Mouse (Mus musculus) hindbrain, embryonic 13.5 days (tissue): ENCODE results near the gene Gins1. TPM values are rescaled to one million over a fixed set of nuclear protein-coding genes. Genes with fewer than 3 reads are reported as not detected.

Source experiments
- ATAC-seq: fragments of 200-750 bp; cut with Nextera tagmentation; 2 replicates; pipeline ENCODE4 v1.8.0; 2017; ENCODE audit warnings: moderate TSS enrichment; ENCODE audit not compliant: low FRiP score
- H3K27ac ChIP-seq: fragments of 300-500 bp; sonication (generic); 2 replicates; pipeline ENCODE4 v1.5.1; 2015; ENCODE audit warnings: inconsistent platforms, mild to moderate bottlenecking, moderate library complexity
- H3K27me3 ChIP-seq: fragments of 300-500 bp; sonication (generic); 2 replicates; pipeline ENCODE4 v1.6.1; 2015; ENCODE audit warnings: mild to moderate bottlenecking, inconsistent platforms
- H3K36me3 ChIP-seq: fragments of 300-500 bp; sonication (generic); 2 replicates; pipeline ENCODE4 v1.6.1; 2015; ENCODE audit warnings: mild to moderate bottlenecking, inconsistent platforms
- H3K4me1 ChIP-seq: fragments of 300-500 bp; sonication (generic); replicated peaks from 2 replicates; pipeline ENCODE4 v1.6.1; 2015; ENCODE audit warnings: inconsistent platforms
- H3K4me2 ChIP-seq: fragments of 300-500 bp; sonication (generic); 2 replicates; pipeline ENCODE4 v1.6.1; 2015; ENCODE audit warnings: inconsistent platforms, mild to moderate bottlenecking, moderate library complexity
- H3K4me3 ChIP-seq: fragments of 300-500 bp; sonication (generic); 2 replicates; pipeline ENCODE4 v1.5.1; 2015; ENCODE audit warnings: mild to moderate bottlenecking, inconsistent platforms
- H3K9ac ChIP-seq: fragments of 300-500 bp; sonication (generic); 2 replicates; pipeline ENCODE4 v1.6.1; 2015; ENCODE audit warnings: mild to moderate bottlenecking, inconsistent platforms
- H3K9me3 ChIP-seq: fragments of 300-500 bp; sonication (generic); 2 replicates; pipeline ENCODE4 v1.6.1; 2016; ENCODE audit warnings: inconsistent platforms
- WGBS: fragments of 180-500 bp; shearing (Covaris S2); methylation state at CpG from one replicate; pipeline ENCODE4 v1.1.7; 2015; 5-methylcytosine and 5-hydroxymethylcytosine counted together
- polyA plus RNA-seq: library from polyadenylated mRNA; unstranded; fragments of >200 nt; fragmentation: Nextera tagmentation; extraction: Ambion mirVana; gene quantifications from 2 replicates; pipeline ENCODE4 v1.2.1, GENCODE M21; 2015

The Gins1 gene
- 20.9 and 22.4 TPM in 2 replicates for polyA plus RNA-seq

GRCm38 (mm10) chr2:150904936-150905450, at the start of gene Gins1:
Gins1 (plus strand) TSS chr2:150905400.
- H3K4me3 ChIP-seq = peak within 1 kb of the TSS; percentile 96
- no peaks in the 10 kb centered on the region for H3K9me3 ChIP-seq
- H3K27ac ChIP-seq = peak within 1 kb of the TSS; percentile 93
- H3K9ac ChIP-seq = peak within 1 kb of the TSS; percentile 96
- no peak; the same call in 1 of the 2 replicates for ATAC-seq
- 0 out of 2 replicates have a peak, but pooled peaks cover 4% of the 10 kb centered on the region for H3K27me3 ChIP-seq
- peaks cover 5% of the 10 kb centered on the region; the same call in 1 of the 2 replicates for H3K36me3 ChIP-seq
- peak within 1 kb of the TSS; percentile 87 for H3K4me2 ChIP-seq
- WGBS = 39% methylated on average over 9 of the region's 9 CpGs
- peaks cover 22% of the 10 kb centered on the region for H3K4me1 ChIP-seq

GRCm38 (mm10) chr2:150858724-150859487, 46.3 kb upstream of the Gins1 start:
- Histone ChIP-seq H3K27me3 (no peaks in the 10 kb centered on the region), H3K9me3 (no peaks in the 10 kb centered on the region), H3K9ac (no peak overlapping the region), H3K36me3 (no peaks in the 10 kb centered on the region), H3K27ac (no peak overlapping the region), H3K4me1 (peaks cover 4% of the 10 kb centered on the region), H3K4me2 (no peak overlapping the region), H3K4me3 (no peak overlapping the region)
- ATAC-seq = no peak
- WGBS = 92% methylated on average over 9 of the region's 9 CpGs

- Histone ChIP-seq H3K4me3 (no peak overlapping the region), H3K27me3 (no peaks in the 10 kb centered on the region), H3K27ac (no peak overlapping the region), H3K9ac (no peak overlapping the region), H3K4me2 (no peak overlapping the region), H3K9me3 (no peaks in the 10 kb centered on the region), H3K4me1 (peaks cover 4% of the 10 kb centered on the region), H3K36me3 (no peaks in the 10 kb centered on the region)
- 80% methylated on average over 11 of the region's 11 CpGs for WGBS
- no peak for ATAC-seq
These were observed 45.3 kb upstream of the Gins1 start for GRCm38 (mm10) chr2:150859709-150860470.

GRCm38 (mm10) chr2:150861128-150861527, 44.1 kb upstream of the Gins1 start:
- WGBS = 92% methylated on average over 2 of the region's 2 CpGs

GRCm38 (mm10) chr2:150867021-150867420, 38.2 kb upstream of the Gins1 start:
- 100% methylated on average over 2 of the region's 2 CpGs for WGBS
- H3K4me1 ChIP-seq = no peaks in the 10 kb centered on the region
- no peak overlapping the region for H3K4me3 ChIP-seq
- no peak overlapping the region for H3K4me2 ChIP-seq
- no peak overlapping the region for H3K27ac ChIP-seq
- no peaks in the 10 kb centered on the region for H3K36me3 ChIP-seq
- ATAC-seq = no peak
- H3K9ac ChIP-seq = no peak overlapping the region
- H3K9me3 ChIP-seq = peaks cover 3% of the 10 kb centered on the region; the same call in 1 of the 2 replicates
- H3K27me3 ChIP-seq = no peaks in the 10 kb centered on the region

More at GRCm38 (mm10) chr2:150861128-150861527, 44.1 kb upstream of the Gins1 start:
- no peak overlapping the region for H3K4me3 ChIP-seq
- H3K27me3 ChIP-seq = no peaks in the 10 kb centered on the region
- no peak overlapping the region for H3K9ac ChIP-seq
- ATAC-seq = no peak
- peaks cover 3% of the 10 kb centered on the region; the same call in 1 of the 2 replicates for H3K9me3 ChIP-seq
- H3K4me1 ChIP-seq = no peaks in the 10 kb centered on the region
- H3K27ac ChIP-seq = no peak overlapping the region
- no peak overlapping the region for H3K4me2 ChIP-seq
- H3K36me3 ChIP-seq = no peaks in the 10 kb centered on the region

- Histone ChIP-seq H3K4me1 (no peaks in the 10 kb centered on the region), H3K27ac (no peak overlapping the region), H3K4me2 (no peak overlapping the region), H3K9ac (no peak overlapping the region), H3K9me3 (peaks cover 3% of the 10 kb centered on the region; the same call in 1 of the 2 replicates), H3K36me3 (no peaks in the 10 kb centered on the region), H3K4me3 (no peak overlapping the region), H3K27me3 (no peaks in the 10 kb centered on the region)
- WGBS = 97% methylated on average over 1 of the region's 1 CpGs
- no peak for ATAC-seq
These were observed 35.8 kb upstream of the Gins1 start for GRCm38 (mm10) chr2:150869446-150869845.

- no peaks in the 10 kb centered on the region for H3K27me3 ChIP-seq
- no peaks in the 10 kb centered on the region for H3K4me1 ChIP-seq
- 97% methylated on average over 1 of the region's 1 CpGs for WGBS
- H3K27ac ChIP-seq = no peak overlapping the region
- no peak overlapping the region for H3K4me3 ChIP-seq
- H3K9ac ChIP-seq = no peak overlapping the region
- no peaks in the 10 kb centered on the region for H3K9me3 ChIP-seq
- no peaks in the 10 kb centered on the region for H3K36me3 ChIP-seq
- no peak for ATAC-seq
- no peak overlapping the region for H3K4me2 ChIP-seq
These were observed 30.7 kb upstream of the Gins1 start for GRCm38 (mm10) chr2:150874508-150874907.

GRCm38 (mm10) chr2:150875226-150875625, 30.0 kb upstream of the Gins1 start:
- H3K4me3 ChIP-seq = no peak overlapping the region
- WGBS = 100% methylated on average over 1 of the region's 1 CpGs
- no peaks in the 10 kb centered on the region for H3K9me3 ChIP-seq
- no peaks in the 10 kb centered on the region for H3K4me1 ChIP-seq
- H3K27me3 ChIP-seq = no peaks in the 10 kb centered on the region
- H3K9ac ChIP-seq = no peak overlapping the region
- H3K36me3 ChIP-seq = no peaks in the 10 kb centered on the region
- ATAC-seq = no peak
- no peak overlapping the region for H3K27ac ChIP-seq
- H3K4me2 ChIP-seq = no peak overlapping the region

- 83% methylated on average over 4 of the region's 4 CpGs for WGBS
- H3K9ac ChIP-seq = no peak overlapping the region
- no peaks in the 10 kb centered on the region for H3K9me3 ChIP-seq
- H3K4me1 ChIP-seq = no peaks in the 10 kb centered on the region
- H3K4me3 ChIP-seq = no peak overlapping the region
- H3K27ac ChIP-seq = no peak overlapping the region
- no peak for ATAC-seq
- no peaks in the 10 kb centered on the region for H3K27me3 ChIP-seq
- no peak overlapping the region for H3K4me2 ChIP-seq
- H3K36me3 ChIP-seq = no peaks in the 10 kb centered on the region
These were observed 27.6 kb upstream of the Gins1 start for GRCm38 (mm10) chr2:150877561-150877960.

- H3K4me3 ChIP-seq = no peak overlapping the region
- H3K9ac ChIP-seq = no peak overlapping the region
- no peaks in the 10 kb centered on the region; the same call in none of the 2 replicates for H3K36me3 ChIP-seq
- no peaks in the 10 kb centered on the region for H3K27me3 ChIP-seq
- no peak overlapping the region for H3K4me2 ChIP-seq
- WGBS = 91% methylated on average over 8 of the region's 8 CpGs
- no peaks in the 10 kb centered on the region for H3K4me1 ChIP-seq
- H3K27ac ChIP-seq = no peak overlapping the region
- no peaks in the 10 kb centered on the region for H3K9me3 ChIP-seq
- peak; percentile 7; the same call in 1 of the 2 replicates for ATAC-seq
These were observed 21.0 kb upstream of the Gins1 start for GRCm38 (mm10) chr2:150884075-150884778.

GRCm38 (mm10) chr2:150884779-150885110, 20.5 kb upstream of the Gins1 start:
- no peak overlapping the region for H3K27ac ChIP-seq
- no peak overlapping the region for H3K4me2 ChIP-seq
- H3K4me1 ChIP-seq = no peaks in the 10 kb centered on the region
- no peaks in the 10 kb centered on the region; the same call in none of the 2 replicates for H3K36me3 ChIP-seq
- WGBS = 91% methylated on average over 1 of the region's 1 CpGs
- ATAC-seq = peak; percentile 57; the same call in 1 of the 2 replicates
- no peaks in the 10 kb centered on the region for H3K9me3 ChIP-seq
- no peak overlapping the region for H3K9ac ChIP-seq
- H3K4me3 ChIP-seq = no peak overlapping the region
- H3K27me3 ChIP-seq = no peaks in the 10 kb centered on the region

- 93% methylated on average over 1 of the region's 1 CpGs for WGBS
- Histone ChIP-seq H3K36me3 (peaks cover 3% of the 10 kb centered on the region), H3K4me1 (no peaks in the 10 kb centered on the region), H3K9me3 (no peaks in the 10 kb centered on the region), H3K27ac (no peak overlapping the region), H3K27me3 (no peaks in the 10 kb centered on the region), H3K4me2 (no peak overlapping the region), H3K9ac (no peak overlapping the region), H3K4me3 (no peak overlapping the region)
- ATAC-seq = no peak
These were observed 19.4 kb upstream of the Gins1 start for GRCm38 (mm10) chr2:150885814-150886213.
